Mouse (Mus musculus) heart, postnatal 0 days (tissue): ENCODE data around the gene Slc44a1. TPM values are rescaled to one million over a fixed set of nuclear protein-coding genes. Genes with fewer than 3 reads are reported as not detected.

ENCODE experiments used
- ATAC-seq: fragments of 200-750 bp; cut with Nextera tagmentation; 2 replicates; pipeline ENCODE4 v1.8.0; 2017; ENCODE audit warnings: low read depth, moderate number of reproducible peaks, moderate library complexity; ENCODE audit not compliant: insufficient read depth
- DNase-seq: peaks from one replicate; pipeline ENCODE4 v3.0.0-alpha.2; 2016; ENCODE audit warnings: low spot score
- H3K27ac ChIP-seq: fragments of 300-500 bp; sonication (generic); 2 replicates; pipeline ENCODE4 v1.5.1; 2014; ENCODE audit warnings: low read depth, mild to moderate bottlenecking
- H3K27me3 ChIP-seq: fragments of 300-500 bp; sonication (generic); 2 replicates; pipeline ENCODE4 v1.6.1; 2014; ENCODE audit warnings: low read length, mixed read lengths; ENCODE audit not compliant: control insufficient read depth, insufficient read depth
- H3K36me3 ChIP-seq: fragments of 300-500 bp; sonication (generic); replicated peaks from 2 replicates; pipeline ENCODE4 v1.6.1; 2014; ENCODE audit warnings: low read length, mixed read lengths; ENCODE audit not compliant: control insufficient read depth, insufficient read depth
- H3K4me1 ChIP-seq: fragments of 300-500 bp; sonication (generic); 2 replicates; pipeline ENCODE4 v1.6.1; 2014; ENCODE audit warnings: antibody characterized with exemption; ENCODE audit not compliant: control insufficient read depth, insufficient read depth
- H3K4me2 ChIP-seq: fragments of 300-500 bp; sonication (generic); 2 replicates; pipeline ENCODE4 v1.6.1; 2014; ENCODE audit warnings: low read depth, mild to moderate bottlenecking, low read length, moderate library complexity
- H3K4me3 ChIP-seq: fragments of 300-500 bp; sonication (generic); 2 replicates; pipeline ENCODE4 v1.5.1; 2014; ENCODE audit warnings: low read depth, low read length
- H3K9ac ChIP-seq: fragments of 300-500 bp; sonication (generic); replicated peaks from 2 replicates; pipeline ENCODE4 v1.6.1; 2014; ENCODE audit warnings: low read depth, low read length, mixed read lengths
- H3K9me3 ChIP-seq: fragments of 300-500 bp; sonication (generic); replicated peaks from 2 replicates; pipeline ENCODE4 v1.6.1; 2016; ENCODE audit warnings: low read length; ENCODE audit not compliant: control insufficient read depth
- CTCF ChIP-seq: IDR thresholded peaks from 2 replicates; pipeline ENCODE4 v1.5.1; 2016; ENCODE audit warnings: antibody characterized with exemption, control low read depth, low read depth
- EP300 ChIP-seq: IDR thresholded peaks from 2 replicates; pipeline ENCODE4 v1.6.1; 2016; ENCODE audit warnings: antibody characterized with exemption, low read depth
- WGBS: fragments of 180-500 bp; shearing (Covaris S2); extraction: QIAGEN DNeasy Blood & Tissue Kit; methylation state at CpG from one replicate; pipeline ENCODE4 v1.1.7; 2014; 5-methylcytosine and 5-hydroxymethylcytosine counted together
- polyA plus RNA-seq: library from polyadenylated mRNA; unstranded; fragments of >200 nt; fragmentation: Nextera tagmentation; extraction: Ambion mirVana; gene quantifications from 2 replicates; pipeline ENCODE4 v1.2.1, GENCODE M21; 2015
- total RNA-seq: library from RNA; depleted of rRNA; stranded (reverse); fragments of >200 nt; gene quantifications from 2 replicates; pipeline ENCODE4 v1.2.3, GENCODE M21; 2014; ENCODE audit warnings: low replicate concordance

Gene Slc44a1
- total and polyA plus RNA-seq, 2 experiments from 2014 or later, result 15.4 to 37.1 TPM

DNA sequence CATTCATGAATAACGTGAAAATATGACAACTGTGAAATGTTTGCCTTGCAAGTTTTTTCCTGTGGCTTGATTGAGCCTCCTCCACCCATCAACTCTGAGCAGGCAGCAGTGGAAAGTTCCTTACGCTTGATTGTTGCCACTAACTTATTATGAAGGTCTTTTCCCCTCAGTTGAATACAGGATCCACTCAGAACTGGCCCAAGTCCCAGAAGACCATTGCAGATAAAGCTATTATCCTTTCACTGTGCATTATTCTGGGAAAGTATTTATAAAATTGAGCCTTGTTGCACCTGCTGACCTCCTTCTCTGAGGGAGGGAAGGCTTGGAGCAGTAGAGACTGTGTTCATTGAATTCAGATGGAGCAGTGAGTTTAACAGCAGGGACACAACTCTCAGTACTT lies 86.2 kb downstream of the Slc44a1 start:
- ATAC-seq, result no peak
- WGBS, result 35% methylated on average over 2 of the region's 2 CpGs

DNA sequence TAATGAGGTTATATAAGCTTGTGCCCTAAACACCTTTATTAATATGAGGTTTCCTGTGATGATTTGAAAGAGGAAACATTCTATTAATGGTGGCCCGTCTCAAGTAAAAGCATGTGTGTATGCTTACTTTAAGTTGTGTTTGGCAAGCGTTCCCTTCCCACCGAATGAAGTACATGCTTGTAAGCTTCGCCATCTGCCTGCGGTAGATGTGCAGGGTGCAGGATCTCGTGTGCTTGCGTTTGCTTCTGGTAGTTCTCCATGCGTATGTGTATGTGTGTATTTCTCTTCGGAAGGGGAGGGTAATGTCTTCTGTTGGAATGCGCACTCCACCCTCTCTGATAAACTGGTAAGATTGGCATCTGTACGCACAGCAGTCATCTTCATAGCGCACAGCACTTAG lies 95.6 kb downstream of the Slc44a1 start:
- no peak overlapping the region for H3K27ac ChIP-seq
- 83% methylated on average over 12 of the region's 12 CpGs for WGBS

More for the DNA sequence above, 86.2 kb downstream of the Slc44a1 start:
- DNase-seq, result no peak
- no peak overlapping the region for H3K4me3 ChIP-seq
- H3K9ac ChIP-seq, result no peak overlapping the region
- H3K4me1 ChIP-seq, result 0 out of 2 replicates have a peak, but pooled peaks cover 6% of the 10 kb centered on the region
- TF ChIP-seq CTCF (no peak), EP300 (no peak)
- 0 out of 2 replicates have a peak overlapping the region, but pooled peaks have one; percentile 4 for H3K27ac ChIP-seq
- H3K4me2 ChIP-seq, result no peak overlapping the region
- no peaks in the 10 kb centered on the region for H3K9me3 ChIP-seq
- H3K36me3 ChIP-seq, result no peaks in the 10 kb centered on the region; the same call in 1 of the 2 replicates
- no peaks in the 10 kb centered on the region for H3K27me3 ChIP-seq

DNA sequence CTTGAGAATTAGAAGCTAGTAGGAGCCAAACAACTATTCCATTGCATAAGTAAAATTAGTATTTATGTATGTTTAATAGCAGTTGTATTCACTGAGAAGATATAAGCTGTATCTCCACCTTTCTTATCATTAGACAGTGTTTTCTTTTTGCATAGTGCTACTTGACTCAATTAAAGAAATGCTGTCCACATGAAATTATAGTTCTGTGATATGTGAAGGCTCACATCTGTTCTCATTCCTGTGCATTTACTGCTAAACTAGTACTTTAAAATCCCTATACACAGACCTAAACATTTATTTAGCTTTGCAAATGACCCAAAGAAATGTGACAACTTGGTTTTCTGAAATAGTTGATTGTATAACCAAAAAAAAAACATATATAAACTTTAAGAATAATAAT lies 96.9 kb downstream of the Slc44a1 start:
- DNase-seq (no peak), ATAC-seq (no peak)
- no peak overlapping the region for H3K4me2 ChIP-seq
- H3K9ac ChIP-seq, result no peak overlapping the region
- H3K27ac ChIP-seq, result no peak overlapping the region
- peaks cover 7% of the 10 kb centered on the region; the same call in 1 of the 2 replicates for H3K36me3 ChIP-seq
- no peaks in the 10 kb centered on the region for H3K9me3 ChIP-seq
- H3K27me3 ChIP-seq, result no peaks in the 10 kb centered on the region
- H3K4me3 ChIP-seq, result no peak overlapping the region
- no peaks in the 10 kb centered on the region for H3K4me1 ChIP-seq
- no peak for TF ChIP-seq CTCF
- TF ChIP-seq EP300, result no peak

More for the DNA sequence above, 95.6 kb downstream of the Slc44a1 start:
- DNase-seq (no peak), ATAC-seq (no peak)
- Histone ChIP-seq H3K36me3 (no peaks in the 10 kb centered on the region; the same call in 1 of the 2 replicates), H3K4me3 (no peak overlapping the region), H3K9me3 (no peaks in the 10 kb centered on the region), H3K9ac (no peak overlapping the region), H3K4me1 (no peaks in the 10 kb centered on the region), H3K4me2 (no peak overlapping the region), H3K27me3 (no peaks in the 10 kb centered on the region)
- TF ChIP-seq EP300, result no peak

DNA sequence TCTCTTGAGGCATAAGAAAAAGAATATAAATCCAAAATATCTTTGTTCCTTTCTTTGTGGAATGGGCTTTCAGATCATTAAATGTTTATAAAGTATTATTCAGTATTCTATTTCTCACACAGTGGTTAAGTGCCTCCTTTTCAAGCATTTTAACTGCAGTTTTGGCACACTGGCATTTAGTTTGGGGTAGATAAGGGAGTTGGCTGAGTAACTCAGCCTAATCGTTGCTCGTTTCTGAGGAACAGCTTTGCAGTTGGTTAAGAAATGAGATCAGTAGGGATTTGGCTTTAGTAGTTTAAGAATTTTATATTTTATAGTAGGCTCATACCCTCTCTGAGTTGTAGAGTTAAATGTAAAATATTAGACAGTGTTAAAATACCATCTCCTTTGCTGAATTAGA lies 97.3 kb downstream of the Slc44a1 start:
- H3K4me1 ChIP-seq, result no peaks in the 10 kb centered on the region
- TF ChIP-seq CTCF (no peak), EP300 (no peak)
- H3K36me3 ChIP-seq, result peaks cover 7% of the 10 kb centered on the region; the same call in 1 of the 2 replicates

DNA sequence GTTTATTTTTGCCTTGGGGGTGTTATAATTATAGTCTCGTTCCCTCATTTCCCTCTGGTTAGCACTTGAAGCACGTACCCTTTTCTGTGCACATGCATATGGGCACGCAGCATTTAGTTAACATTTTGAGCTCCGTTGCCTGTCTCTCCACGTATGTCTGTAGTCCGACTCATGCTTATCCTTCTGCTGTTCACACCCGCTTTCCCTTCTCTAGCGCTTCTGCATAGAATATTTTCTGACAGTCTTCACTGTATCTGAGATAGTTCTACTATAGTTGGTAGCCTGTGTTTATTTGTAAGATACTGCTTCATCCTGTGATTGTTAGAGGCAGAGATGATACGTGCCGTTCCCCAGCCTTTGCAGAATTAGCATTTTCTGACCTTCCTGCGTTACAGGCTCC lies 98.4 kb downstream of the Slc44a1 start:
- TF ChIP-seq EP300 (no peak), CTCF (no peak)
- Histone ChIP-seq H3K27me3 (no peaks in the 10 kb centered on the region), H3K9ac (no peak overlapping the region), H3K9me3 (no peaks in the 10 kb centered on the region), H3K36me3 (peaks cover 10% of the 10 kb centered on the region; the same call in 1 of the 2 replicates), H3K4me2 (peak overlapping the region; percentile 38), H3K27ac (no peak overlapping the region), H3K4me1 (no peaks in the 10 kb centered on the region), H3K4me3 (no peak overlapping the region)
- no peak for DNase-seq
- ATAC-seq, result no peak
- WGBS, result 70% methylated on average over 11 of the region's 11 CpGs

More for the DNA sequence above, 97.3 kb downstream of the Slc44a1 start:
- Histone ChIP-seq H3K9ac (no peak overlapping the region), H3K4me3 (no peak overlapping the region), H3K4me2 (no peak overlapping the region), H3K27ac (no peak overlapping the region), H3K27me3 (no peaks in the 10 kb centered on the region), H3K9me3 (no peaks in the 10 kb centered on the region)
- ATAC-seq (no peak), DNase-seq (no peak)
- WGBS, result 49% methylated on average over 2 of the region's 2 CpGs

DNA sequence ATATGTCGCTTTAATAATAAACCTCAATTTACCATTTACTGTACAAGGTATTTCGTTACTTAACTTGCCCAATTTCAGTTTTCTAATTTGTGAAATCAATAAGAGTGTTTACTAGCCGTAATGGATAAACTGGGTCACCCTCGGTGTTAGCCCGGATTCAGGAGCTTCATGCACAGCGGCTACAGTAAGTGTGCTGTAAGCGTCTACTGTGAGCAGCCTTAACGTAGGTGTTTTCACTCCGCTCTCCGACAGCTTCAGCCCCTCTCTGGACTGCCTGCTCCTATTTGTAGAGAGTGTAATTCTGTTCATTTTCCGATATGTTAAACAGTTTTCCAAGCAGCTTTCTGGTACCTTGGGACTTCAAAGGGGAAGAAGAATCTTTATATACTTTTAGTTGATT lies 99.7 kb downstream of the Slc44a1 start:
- Histone ChIP-seq H3K4me3 (no peak overlapping the region), H3K4me1 (peaks cover 3% of the 10 kb centered on the region), H3K36me3 (peaks cover 11% of the 10 kb centered on the region; the same call in 1 of the 2 replicates), H3K27ac (no peak overlapping the region), H3K27me3 (no peaks in the 10 kb centered on the region), H3K4me2 (no peak overlapping the region), H3K9me3 (no peaks in the 10 kb centered on the region), H3K9ac (no peak overlapping the region)
- TF ChIP-seq EP300 (no peak), CTCF (no peak)
- ATAC-seq, result no peak
- DNase-seq, result no peak
- 89% methylated on average over 11 of the region's 11 CpGs for WGBS
